Mouse (Mus musculus): Measurements from ENCODE around the gene Cldn14. TPM values are rescaled to one million over a fixed set of nuclear protein-coding genes. Genes with fewer than 3 reads are reported as not detected.

The Cldn14 gene
- total and polyA plus RNA-seq, 3 experiments: not detected

DNA sequence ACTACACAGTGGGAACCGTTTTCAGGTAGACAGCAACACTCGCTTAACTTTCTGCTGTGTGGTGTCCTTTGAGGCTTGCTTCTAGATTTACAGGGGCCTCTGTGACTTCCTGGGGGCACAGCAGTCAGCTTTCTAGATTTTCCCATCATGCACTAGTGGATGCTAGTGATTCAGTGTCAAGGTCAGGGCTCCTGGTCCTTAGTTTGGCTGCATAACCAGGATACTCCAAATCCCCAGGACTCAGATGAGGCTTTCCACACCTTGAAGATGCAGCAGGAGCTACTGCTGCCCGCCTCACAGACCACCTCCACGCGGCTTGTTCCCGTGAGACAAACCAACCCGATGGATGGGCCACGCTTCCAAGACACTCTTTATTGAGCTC lies 90.0 kb downstream of the Cldn14 start:
- WGBS: 62% methylated on average over 8 of the region's 8 CpGs
- DNase-seq: no peak

DNA sequence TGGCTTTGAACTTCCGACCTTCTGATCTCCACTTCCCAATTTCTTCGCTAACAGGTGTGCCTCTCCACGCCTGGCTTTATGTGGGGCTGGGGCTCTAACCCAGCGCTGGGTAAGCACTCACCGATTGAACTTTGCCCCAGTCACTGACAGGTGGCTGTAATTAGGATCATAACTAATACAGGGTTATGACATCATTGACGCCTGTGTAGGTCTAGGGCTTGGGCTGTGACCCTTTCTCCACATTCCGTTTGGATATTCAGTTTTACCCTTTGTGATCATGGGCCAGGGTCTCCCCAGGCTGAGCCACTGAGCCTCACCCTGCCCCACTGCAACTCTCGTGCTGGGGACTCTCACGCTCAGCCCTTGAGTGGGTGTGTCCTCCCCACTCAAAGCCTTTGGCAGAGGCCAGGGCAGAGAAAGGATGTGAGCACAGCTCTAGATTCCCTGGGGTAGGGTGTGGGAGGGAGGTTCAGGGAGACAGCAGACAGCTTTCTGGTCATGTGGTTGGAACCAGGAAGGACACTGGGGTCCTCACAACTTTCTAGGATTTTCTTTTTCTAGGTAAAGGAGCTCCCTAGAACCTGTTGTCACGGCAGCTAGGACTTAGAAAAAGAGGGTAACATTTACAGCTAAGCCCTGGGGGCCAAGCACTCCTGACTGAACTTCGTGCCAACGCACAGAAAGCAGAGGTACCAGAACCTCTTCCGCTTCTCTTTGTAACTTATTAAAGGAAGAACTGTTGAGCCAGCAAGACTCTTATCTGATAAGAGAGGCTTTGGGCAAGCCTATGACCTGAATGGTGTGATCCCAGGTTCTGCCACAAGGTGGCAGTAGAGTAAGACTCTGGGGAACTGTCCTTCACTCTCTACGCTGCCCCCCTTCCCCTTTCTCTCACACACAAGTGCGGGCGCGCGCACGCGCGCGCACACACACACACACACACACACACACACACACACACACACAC lies 90.6 kb downstream of the Cldn14 start:
- H3K36me3 ChIP-seq (ENCODE audit: control insufficient read depth, insufficient read depth, low read length): no peaks in the 10 kb centered on the region
- no peak overlapping the region for H3K9ac ChIP-seq (ENCODE audit: low read depth, low read length)
- no peak overlapping the region for H3K27ac ChIP-seq
- 30% methylated on average over 22 of the region's 22 CpGs for WGBS
- TF ChIP-seq POLR2A (IDR thresholded peaks at IDR 0.05; ENCODE audit: insufficient read depth, low read depth, low read length) (no peak), CTCF (IDR thresholded peaks at IDR 0.05) (peak; percentile 81)
- H3K4me1 ChIP-seq (ENCODE audit: control insufficient read depth, insufficient read depth, low read length): no peaks in the 10 kb centered on the region; the same call in 1 of the 2 replicates
- no peaks in the 10 kb centered on the region for H3K27me3 ChIP-seq (ENCODE audit: control insufficient read depth, insufficient read depth, low read length)
- no peak overlapping the region for H3K4me3 ChIP-seq
- H3K79me2 ChIP-seq (replicated peaks; ENCODE audit: control insufficient read depth, insufficient read depth, low read length): no peaks in the 10 kb centered on the region
- DNase-seq: peak; percentile 73 to 82
- intact Hi-C loops (cut with DNase I): loop anchor here (2.0 to 10.0 kb wide), 2 partner anchors 59 to 233 kb away; partner anchors contain the start of gene Cbr3

More for the DNA sequence above, 90.0 kb downstream of the Cldn14 start:
- intact Hi-C loops (cut with DNase I): loop anchor here (10.0 kb wide), 1 partner anchor 234 kb away; the partner anchor contains the start of gene Cbr3
- Histone ChIP-seq H3K79me2 (replicated peaks; ENCODE audit: control insufficient read depth, insufficient read depth, low read length) (no peaks in the 10 kb centered on the region), H3K27ac (no peak overlapping the region), H3K4me3 (no peak overlapping the region), H3K4me1 (ENCODE audit: control insufficient read depth, insufficient read depth, low read length) (no peaks in the 10 kb centered on the region; the same call in 1 of the 2 replicates), H3K36me3 (ENCODE audit: control insufficient read depth, insufficient read depth, low read length) (no peaks in the 10 kb centered on the region), H3K9ac (ENCODE audit: low read depth, low read length) (no peak overlapping the region), H3K27me3 (ENCODE audit: control insufficient read depth, insufficient read depth, low read length) (no peaks in the 10 kb centered on the region)
- no peak for TF ChIP-seq CTCF (IDR thresholded peaks at IDR 0.05)
- no peak for TF ChIP-seq EP300 (IDR thresholded peaks at IDR 0.05; ENCODE audit: insufficient read depth, low read depth, low read length)
- no peak for TF ChIP-seq POLR2A (IDR thresholded peaks at IDR 0.05; ENCODE audit: insufficient read depth, low read depth, low read length)

DNA sequence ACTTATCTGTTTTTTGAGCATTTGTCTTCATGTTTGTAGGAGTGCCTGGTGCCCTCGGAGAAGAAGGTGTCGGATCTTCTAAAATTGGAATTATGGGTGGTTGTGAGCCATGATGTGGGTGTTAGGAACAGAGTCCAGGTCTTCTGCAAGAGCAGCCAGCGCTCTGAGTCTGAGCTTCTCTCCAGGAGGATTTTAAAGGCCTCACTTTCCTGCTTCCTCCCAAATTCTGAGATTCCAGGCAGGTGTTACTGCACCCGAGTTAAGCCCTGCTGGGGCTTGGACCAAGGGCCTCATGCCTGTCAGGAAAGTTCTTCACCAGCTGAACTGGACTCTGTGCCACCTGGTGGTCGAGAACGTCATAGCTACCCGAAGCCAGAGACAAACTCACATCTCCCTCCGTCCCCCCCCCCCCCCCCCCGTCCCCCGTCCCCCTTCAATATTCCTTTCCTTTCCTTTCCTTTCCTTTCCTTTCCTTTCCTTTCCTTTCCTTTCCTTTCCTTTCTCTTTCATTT lies 93.2 kb downstream of the Cldn14 start:
- H3K27me3 ChIP-seq (ENCODE audit: control insufficient read depth, insufficient read depth, low read length): no peaks in the 10 kb centered on the region
- no peaks in the 10 kb centered on the region for H3K79me2 ChIP-seq (replicated peaks; ENCODE audit: control insufficient read depth, insufficient read depth, low read length)
- H3K27ac ChIP-seq: no peak overlapping the region
- TF ChIP-seq CTCF (IDR thresholded peaks at IDR 0.05) (peak; percentile 48), POLR2A (IDR thresholded peaks at IDR 0.05; ENCODE audit: insufficient read depth, low read depth, low read length) (no peak)
- H3K4me1 ChIP-seq (ENCODE audit: control insufficient read depth, insufficient read depth, low read length): no peaks in the 10 kb centered on the region; the same call in 1 of the 2 replicates
- peak in 1 of 2 experiments; percentile 23 for DNase-seq
- no peak overlapping the region for H3K9ac ChIP-seq (ENCODE audit: low read depth, low read length)
- H3K36me3 ChIP-seq (ENCODE audit: control insufficient read depth, insufficient read depth, low read length): no peaks in the 10 kb centered on the region
- intact Hi-C loops (cut with DNase I): loop anchor here (10.0 kb wide), 1 partner anchor 231 kb away; the partner anchor contains the start of gene Cbr3
- WGBS: 43% methylated on average over 10 of the region's 10 CpGs
- no peak overlapping the region for H3K4me3 ChIP-seq

DNA sequence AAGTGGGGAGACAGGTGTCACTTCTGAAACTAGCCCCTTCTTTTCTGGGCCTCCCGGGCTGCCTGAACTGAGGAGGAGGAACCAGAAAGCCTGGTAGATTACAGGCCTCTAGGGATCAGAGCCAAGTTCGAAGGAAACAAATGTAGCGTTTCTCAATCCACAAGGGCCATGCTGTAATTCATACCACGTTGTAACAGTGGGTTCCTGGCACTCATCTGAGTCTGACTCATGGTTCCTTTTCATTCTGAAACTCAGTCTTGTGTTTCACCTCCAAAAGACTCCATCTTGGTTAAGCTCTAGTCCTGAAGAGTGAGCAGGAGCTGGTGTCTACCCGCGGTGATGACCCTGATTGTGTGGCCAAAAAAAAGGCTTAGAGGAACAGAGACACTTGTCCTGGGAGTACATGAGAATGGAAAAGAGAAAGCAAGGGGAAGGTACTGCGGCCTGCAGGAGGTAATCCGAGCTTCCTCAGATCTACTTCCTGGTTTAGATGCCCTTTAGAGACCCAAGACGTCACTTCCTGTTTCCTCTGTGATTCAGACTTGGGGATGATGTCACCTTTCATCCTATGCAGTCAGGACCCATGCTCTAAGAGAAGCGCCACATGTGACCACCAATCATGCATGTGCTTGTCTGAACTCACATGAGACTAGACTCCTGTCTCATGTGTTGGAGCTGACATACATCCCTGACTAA lies 94.6 kb downstream of the Cldn14 start:
- Histone ChIP-seq H3K27ac (no peak overlapping the region), H3K27me3 (ENCODE audit: control insufficient read depth, insufficient read depth, low read length) (no peaks in the 10 kb centered on the region)

DNA sequence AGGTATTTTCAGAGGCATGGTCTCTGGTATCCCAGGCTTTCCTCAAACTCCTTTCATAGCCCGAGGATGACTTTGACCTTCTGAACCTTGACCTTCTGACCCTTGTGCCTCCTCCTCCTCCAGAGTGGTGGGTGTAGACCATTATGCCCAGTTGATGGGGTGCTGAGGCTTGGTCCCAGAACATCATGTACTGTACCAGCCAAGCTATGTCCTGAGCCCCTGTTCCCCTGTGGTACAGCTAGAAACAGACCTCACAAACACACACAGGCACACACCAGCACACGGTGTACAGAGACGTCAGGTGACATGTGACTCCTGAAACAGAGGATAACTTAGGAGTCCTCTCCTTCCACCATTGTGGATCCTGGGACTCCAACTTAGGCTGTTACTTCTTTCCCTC lies 95.8 kb downstream of the Cldn14 start:
- no peaks in the 10 kb centered on the region for H3K27me3 ChIP-seq (ENCODE audit: control insufficient read depth, insufficient read depth, low read length)
- H3K36me3 ChIP-seq (ENCODE audit: control insufficient read depth, insufficient read depth, low read length): no peaks in the 10 kb centered on the region
- no peaks in the 10 kb centered on the region for H3K79me2 ChIP-seq (replicated peaks; ENCODE audit: control insufficient read depth, insufficient read depth, low read length)
- DNase-seq: no peak
- no peak overlapping the region for H3K27ac ChIP-seq
- intact Hi-C loops (cut with DNase I): loop anchor here (10.0 kb wide), 1 partner anchor 228 kb away; the partner anchor contains the start of gene Cbr3
- no peaks in the 10 kb centered on the region; the same call in 1 of the 2 replicates for H3K4me1 ChIP-seq (ENCODE audit: control insufficient read depth, insufficient read depth, low read length)
- H3K9ac ChIP-seq (ENCODE audit: low read depth, low read length): no peak overlapping the region
- TF ChIP-seq EP300 (IDR thresholded peaks at IDR 0.05; ENCODE audit: insufficient read depth, low read depth, low read length): no peak
- no peak for TF ChIP-seq POLR2A (IDR thresholded peaks at IDR 0.05; ENCODE audit: insufficient read depth, low read depth, low read length)
- H3K4me3 ChIP-seq: no peak overlapping the region
- 66% methylated on average over 3 of the region's 3 CpGs for WGBS

More for the DNA sequence above, 94.6 kb downstream of the Cldn14 start:
- H3K4me1 ChIP-seq (ENCODE audit: control insufficient read depth, insufficient read depth, low read length): no peaks in the 10 kb centered on the region; the same call in 1 of the 2 replicates
- TF ChIP-seq POLR2A (IDR thresholded peaks at IDR 0.05; ENCODE audit: insufficient read depth, low read depth, low read length) (no peak), EP300 (IDR thresholded peaks at IDR 0.05; ENCODE audit: insufficient read depth, low read depth, low read length) (no peak), CTCF (IDR thresholded peaks at IDR 0.05) (no peak)
- intact Hi-C loops (cut with DNase I): loop anchor here (10.0 kb wide), 1 partner anchor 229 kb away; the partner anchor contains the start of gene Cbr3
- H3K79me2 ChIP-seq (replicated peaks; ENCODE audit: control insufficient read depth, insufficient read depth, low read length): no peaks in the 10 kb centered on the region
- no peak overlapping the region for H3K4me3 ChIP-seq
- DNase-seq: peak in 1 of 2 experiments; percentile 21
- H3K36me3 ChIP-seq (ENCODE audit: control insufficient read depth, insufficient read depth, low read length): no peaks in the 10 kb centered on the region
- H3K9ac ChIP-seq (ENCODE audit: low read depth, low read length): no peak overlapping the region
- WGBS: 55% methylated on average over 10 of the region's 10 CpGs

Data from heart, adult 2 months (tissue).